Mouse (Mus musculus) MEL (cell line): ENCODE results near the gene Slc17a1.

Experiments
- BHLHE40 ChIP-seq: IDR thresholded peaks from 2 replicates; pipeline ENCODE4 v1.6.1; 2012; ENCODE audit warnings: low read depth, mild to moderate bottlenecking, inconsistent platforms, low read length, improper control_type of control experiment, borderline replicate concordance
- POLR2A ChIP-seq, 2 experiments: IDR thresholded peaks; 2 replicates each; pipeline ENCODE4 v1.6.1; 2011 to 2012; ENCODE audit warnings: low read length in 2 of 2, mild to moderate bottlenecking in 2 of 2, control low read depth in 1 of 2, improper control_type of control experiment in 1 of 2, low read depth in 1 of 2, moderate library complexity in 1 of 2; ENCODE audit not compliant: control insufficient read depth in 1 of 2, insufficient read depth in 1 of 2, poor library complexity in 1 of 2
- POLR2AphosphoS5 ChIP-seq: IDR thresholded peaks from 2 replicates; pipeline ENCODE4 v1.6.1; 2012; ENCODE audit warnings: low read depth, borderline replicate concordance, mild to moderate bottlenecking, inconsistent platforms, low read length, moderate library complexity, mixed read lengths
- ZKSCAN1 ChIP-seq: IDR thresholded peaks from 2 replicates; pipeline ENCODE4 v1.6.1; 2012; ENCODE audit warnings: low read depth, mild to moderate bottlenecking, inconsistent platforms, low read length, improper control_type of control experiment, moderate library complexity

GRCm38 (mm10) chr13:23879106-23879505 is 11.6 kb downstream of the Slc17a1 start:
- TF ChIP-seq ZKSCAN1 (no peak), POLR2AphosphoS5 (no peak), BHLHE40 (no peak), POLR2A (IDR thresholded peaks at IDR 0.05; ENCODE audit: control insufficient read depth in 1 of 2, insufficient read depth in 1 of 2, low read depth in 1 of 2, low read length in 2 of 2, poor library complexity in 1 of 2) (no peak)
